Mouse (Mus musculus) adrenal gland, postnatal 10 days (tissue): ENCODE results near the gene Anxa11. TPM values are rescaled to one million over a fixed set of nuclear protein-coding genes. Genes with fewer than 3 reads are reported as not detected.
A peak's percentile ranks its signal among the peaks of the same experiment; 100 is the strongest.
"Not testable (repeated sequence)": the region's sequence is repeated elsewhere in the genome, so short reads cannot be mapped to it uniquely, and the experiment has no call there.

Experiments
- DNase-seq: peaks from one replicate; pipeline ENCODE4 v3.0.0; 2021; ENCODE audit warnings: mixed read lengths
- long read RNA-seq, 2 experiments: library from polyadenylated mRNA; stranded (forward); transcript quantifications; one replicate each; pipeline ENCODE4 v2.0.0; 2021
- total RNA-seq, 2 experiments: library from RNA; stranded (reverse); gene quantifications; 2 replicates each; pipeline ENCODE4 v1.2.3; 2021

Anxa11 gene
- 10 to 100 TPM; 48.8 to 56.2 TPM for total RNA-seq
- long read RNA-seq, experiment 1, transcript Anxa11-201 (15 exons, 2,394 nt): major isoform, 47 of 74 reads
- long read RNA-seq, experiment 1, partial matches to known transcripts: 22 of 74 reads
- long read RNA-seq, experiment 1, other reads (novel, unspliced or antisense): 5 of 74 reads
- long read RNA-seq, experiment 2, transcript Anxa11-201 (15 exons, 2,394 nt): major isoform, 49 of 56 reads
- long read RNA-seq, experiment 2, partial matches to known transcripts: 4 of 56 reads
- long read RNA-seq, experiment 2, other reads (novel, unspliced or antisense): 2 of 56 reads

GRCm38 (mm10) chr14:25841991-25842687 is at the start of gene Anxa11:
Gene Anxa11 (plus strand): TSS chr14:25842156.
- DNase-seq: peak; percentile 93

GRCm38 (mm10) chr14:25794331-25794730 is 47.6 kb upstream of the Anxa11 start:
- no peak for DNase-seq

GRCm38 (mm10) chr14:25795067-25795466 is 46.9 kb upstream of the Anxa11 start:
- DNase-seq: no peak

GRCm38 (mm10) chr14:25795561-25796174 is 46.3 kb upstream of the Anxa11 start:
- DNase-seq: peak; percentile 72

- DNase-seq: no peak
These were observed 45.3 kb upstream of the Anxa11 start for GRCm38 (mm10) chr14:25796619-25797018.

- DNase-seq: peak; percentile 93
These were observed 41.6 kb upstream of the Anxa11 start for GRCm38 (mm10) chr14:25800166-25800960.

GRCm38 (mm10) chr14:25802511-25802910 is 39.4 kb upstream of the Anxa11 start:
- DNase-seq: no peak

GRCm38 (mm10) chr14:25803246-25803809 is 38.6 kb upstream of the Anxa11 start:
- DNase-seq: no peak

GRCm38 (mm10) chr14:25805871-25806270 is 36.1 kb upstream of the Anxa11 start:
- peak; percentile 74 for DNase-seq

GRCm38 (mm10) chr14:25806561-25806960 is 35.4 kb upstream of the Anxa11 start:
- no peak for DNase-seq

- DNase-seq: not testable (repeated sequence)
These were observed 30.9 kb upstream of the Anxa11 start for GRCm38 (mm10) chr14:25811026-25811425.

- DNase-seq: no peak
These were observed 27.8 kb upstream of the Anxa11 start for GRCm38 (mm10) chr14:25814140-25814539.

GRCm38 (mm10) chr14:25816416-25816815 is 25.5 kb upstream of the Anxa11 start:
- DNase-seq: peak; percentile 82

- no peak for DNase-seq
These were observed 19.4 kb upstream of the Anxa11 start for GRCm38 (mm10) chr14:25822584-25822983.

GRCm38 (mm10) chr14:25824995-25825394 is 17.0 kb upstream of the Anxa11 start:
- no peak for DNase-seq

GRCm38 (mm10) chr14:25825880-25826626 is 15.9 kb upstream of the Anxa11 start:
- no peak for DNase-seq

GRCm38 (mm10) chr14:25826866-25827265 is 15.1 kb upstream of the Anxa11 start:
- DNase-seq: no peak

GRCm38 (mm10) chr14:25831332-25831731 is 10.6 kb upstream of the Anxa11 start:
- DNase-seq: no peak

GRCm38 (mm10) chr14:25832301-25832700 is 9.7 kb upstream of the Anxa11 start:
- peak; percentile 71 for DNase-seq

GRCm38 (mm10) chr14:25838411-25838810 is 3.5 kb upstream of the Anxa11 start:
- DNase-seq: no peak

GRCm38 (mm10) chr14:25839791-25840190 is 2.2 kb upstream of the Anxa11 start:
- peak; percentile 32 for DNase-seq
